Mouse (Mus musculus) MEL (cell line): Measurements from ENCODE around the gene Klre1. TPM values are rescaled to one million over a fixed set of nuclear protein-coding genes. Genes with fewer than 3 reads are reported as not detected.

Source experiments
- DNase-seq: peaks from one replicate; pipeline ENCODE4 v3.0.0; 2011; ENCODE audit warnings: low read depth, low spot score
- H3K27ac ChIP-seq: 2 replicates; pipeline ENCODE4 v1.5.1; 2012; ENCODE audit warnings: low read depth, mild to moderate bottlenecking, control low read depth, low read length, moderate library complexity; ENCODE audit not compliant: control insufficient read depth
- H3K27me3 ChIP-seq, 2 experiments: fragments of 150-350 bp in 1 of 2; sonication (generic) in 1 of 2; 2 replicates each; pipeline ENCODE4 v1.6.1; 2012; ENCODE audit warnings: low read length in 2 of 2, mild to moderate bottlenecking in 2 of 2, improper control_type of control experiment in 1 of 2, moderate library complexity in 1 of 2; ENCODE audit not compliant: insufficient read depth in 2 of 2, control insufficient read depth in 1 of 2
- H3K36me3 ChIP-seq, 2 experiments: 2 replicates each; pipeline ENCODE4 v1.6.1; 2012 to 2014; ENCODE audit warnings: low read length in 2 of 2, improper control_type of control experiment in 1 of 2, inconsistent platforms in 1 of 2, mild to moderate bottlenecking in 1 of 2; ENCODE audit not compliant: insufficient read depth in 2 of 2, control insufficient read depth in 1 of 2
- H3K4me1 ChIP-seq, 2 experiments: fragments of 150-350 bp in 1 of 2; sonication (generic) in 1 of 2; 2 replicates each; pipeline ENCODE4 v1.6.1; 2012; ENCODE audit warnings: low read length in 2 of 2, improper control_type of control experiment in 1 of 2, mild to moderate bottlenecking in 1 of 2; ENCODE audit not compliant: insufficient read depth in 2 of 2, control insufficient read depth in 1 of 2
- H3K4me3 ChIP-seq, 2 experiments: fragments of 150-350 bp in 1 of 2; sonication (generic) in 1 of 2; 2 replicates each; pipeline ENCODE4 v1.5.1; 2012; ENCODE audit warnings: low read depth in 2 of 2, low read length in 2 of 2, mild to moderate bottlenecking in 2 of 2, moderate library complexity in 2 of 2, control low read depth in 1 of 2, improper control_type of control experiment in 1 of 2; ENCODE audit not compliant: control insufficient read depth in 1 of 2, insufficient read depth in 1 of 2
- H3K79me2 ChIP-seq: 2 replicates; pipeline ENCODE4 v1.6.1; 2012; ENCODE audit warnings: mild to moderate bottlenecking, low read length, moderate library complexity; ENCODE audit not compliant: control insufficient read depth, poor library complexity, insufficient read depth
- H3K9ac ChIP-seq: 2 replicates; pipeline ENCODE4 v1.6.1; 2012; ENCODE audit warnings: low read depth, mild to moderate bottlenecking, control low read depth, low read length, moderate library complexity; ENCODE audit not compliant: control insufficient read depth, poor library complexity, severe bottlenecking
- H3K9me3 ChIP-seq: fragments of 150-350 bp; sonication (generic); replicated peaks from 2 replicates; pipeline ENCODE4 v1.6.1; 2012; ENCODE audit warnings: mild to moderate bottlenecking, low read length, improper control_type of control experiment, moderate library complexity; ENCODE audit not compliant: insufficient read depth
- BHLHE40 ChIP-seq: IDR thresholded peaks from 2 replicates; pipeline ENCODE4 v1.6.1; 2012; ENCODE audit warnings: low read depth, mild to moderate bottlenecking, inconsistent platforms, low read length, improper control_type of control experiment, borderline replicate concordance
- E2F4 ChIP-seq: IDR thresholded peaks from 2 replicates; pipeline ENCODE4 v1.6.1; 2011; ENCODE audit warnings: low read depth, low read length, improper control_type of control experiment, borderline replicate concordance
- ELF1 ChIP-seq: IDR thresholded peaks from 2 replicates; pipeline ENCODE4 v1.6.1; 2014; ENCODE audit warnings: low read depth, mild to moderate bottlenecking, inconsistent platforms, low read length, improper control_type of control experiment, moderate library complexity
- ETS1 ChIP-seq: IDR thresholded peaks from 2 replicates; pipeline ENCODE4 v1.6.1; 2012; ENCODE audit warnings: low read depth, mild to moderate bottlenecking, inconsistent platforms, low read length, improper control_type of control experiment, moderate library complexity
- GABPA ChIP-seq: IDR thresholded peaks from 2 replicates; pipeline ENCODE4 v1.6.1; 2012; ENCODE audit warnings: low read depth, mild to moderate bottlenecking, inconsistent platforms, low read length, improper control_type of control experiment, moderate library complexity
- GATA1 ChIP-seq: IDR thresholded peaks from 2 replicates; pipeline ENCODE4 v1.6.1; 2011; ENCODE audit warnings: low read depth, low read length, improper control_type of control experiment
- JUND ChIP-seq: IDR thresholded peaks from 2 replicates; pipeline ENCODE4 v1.6.1; 2011; ENCODE audit warnings: low read depth, mild to moderate bottlenecking, improper control_type of control experiment, low read length
- MAFK ChIP-seq: IDR thresholded peaks from 2 replicates; pipeline ENCODE4 v1.6.1; 2011; ENCODE audit warnings: low read depth, mild to moderate bottlenecking, low read length, improper control_type of control experiment, borderline replicate concordance
- MAZ ChIP-seq: IDR thresholded peaks from 2 replicates; pipeline ENCODE4 v1.6.1; 2012; ENCODE audit warnings: low read depth, mild to moderate bottlenecking, inconsistent platforms, low read length, improper control_type of control experiment
- MYB ChIP-seq: IDR thresholded peaks from 2 replicates; pipeline ENCODE4 v1.6.1; 2011; ENCODE audit warnings: mild to moderate bottlenecking, low read depth, low read length, improper control_type of control experiment
- MYC ChIP-seq: IDR thresholded peaks from 2 replicates; pipeline ENCODE4 v1.6.1; 2011; ENCODE audit warnings: low read depth, mild to moderate bottlenecking, low read length, improper control_type of control experiment, moderate library complexity
- NELFE ChIP-seq: IDR thresholded peaks from 2 replicates; pipeline ENCODE4 v1.6.1; 2011; ENCODE audit warnings: low read depth, low read length, improper control_type of control experiment
- POLR2A ChIP-seq, 2 experiments: IDR thresholded peaks; 2 replicates each; pipeline ENCODE4 v1.6.1; 2011 to 2012; ENCODE audit warnings: low read length in 2 of 2, mild to moderate bottlenecking in 2 of 2, control low read depth in 1 of 2, improper control_type of control experiment in 1 of 2, low read depth in 1 of 2, moderate library complexity in 1 of 2; ENCODE audit not compliant: control insufficient read depth in 1 of 2, insufficient read depth in 1 of 2, poor library complexity in 1 of 2
- POLR2AphosphoS5 ChIP-seq: IDR thresholded peaks from 2 replicates; pipeline ENCODE4 v1.6.1; 2012; ENCODE audit warnings: low read depth, borderline replicate concordance, mild to moderate bottlenecking, inconsistent platforms, low read length, moderate library complexity, mixed read lengths
- RCOR1 ChIP-seq: IDR thresholded peaks from 2 replicates; pipeline ENCODE4 v1.6.1; 2012; ENCODE audit warnings: low read depth, mild to moderate bottlenecking, inconsistent platforms, low read length, improper control_type of control experiment
- SIN3A ChIP-seq: IDR thresholded peaks from 2 replicates; pipeline ENCODE4 v1.6.1; 2012; ENCODE audit warnings: low read length, improper control_type of control experiment, inconsistent platforms
- UBTF ChIP-seq: IDR thresholded peaks from 2 replicates; pipeline ENCODE4 v1.6.1; 2012; ENCODE audit warnings: low read depth, mild to moderate bottlenecking, inconsistent platforms, low read length, improper control_type of control experiment, moderate library complexity, borderline replicate concordance; ENCODE audit not compliant: insufficient read depth
- USF2 ChIP-seq, 2 experiments: IDR thresholded peaks; 2 replicates each; pipeline ENCODE4 v1.6.1; 2011 to 2012; ENCODE audit warnings: improper control_type of control experiment in 2 of 2, low read length in 2 of 2, borderline replicate concordance in 1 of 2, inconsistent platforms in 1 of 2, low read depth in 1 of 2, mild to moderate bottlenecking in 1 of 2; ENCODE audit not compliant: insufficient read depth in 1 of 2
- ZMIZ1 ChIP-seq: IDR thresholded peaks from 2 replicates; pipeline ENCODE4 v1.6.1; 2012; ENCODE audit warnings: low read depth, mild to moderate bottlenecking, inconsistent platforms, low read length, improper control_type of control experiment, moderate library complexity
- ZNF384 ChIP-seq: IDR thresholded peaks from 2 replicates; pipeline ENCODE4 v1.6.1; 2012; ENCODE audit warnings: low read depth, mild to moderate bottlenecking, inconsistent platforms, low read length, improper control_type of control experiment
- polyA plus RNA-seq, 2 experiments: library from polyadenylated mRNA; stranded (reverse) in 1 of 2; unstranded in 1 of 2; fragments of >175 nt in 1 of 2; fragments of >200 nt in 1 of 2; gene quantifications; 2 replicates each; pipeline versions ENCODE4 v1.2.1 to v1.2.4; 2012; ENCODE audit warnings: low replicate concordance in 2 of 2, low read depth in 1 of 2; ENCODE audit not compliant: insufficient read length in 2 of 2, insufficient read depth in 1 of 2, missing spikeins in 1 of 2
- total RNA-seq: library from RNA; depleted of rRNA; stranded (reverse); fragments of 300-350 nt; gene quantifications from 2 replicates; pipeline ENCODE4 v1.2.3, GENCODE M21; 2012

The Klre1 gene
- total and polyA plus RNA-seq, 3 experiments: not detected

GRCm38 (mm10) chr6:129541931-129542330 lies 35.8 kb upstream of the Klre1 start:
- TF ChIP-seq MAZ: no peak
- TF ChIP-seq POLR2A (IDR thresholded peaks at IDR 0.05; ENCODE audit: control insufficient read depth in 1 of 2, insufficient read depth in 1 of 2, low read depth in 1 of 2, low read length in 2 of 2, poor library complexity in 1 of 2): no peak
- TF ChIP-seq USF2 (IDR thresholded peaks at IDR 0.05; ENCODE audit: borderline replicate concordance in 1 of 2, insufficient read depth in 1 of 2, low read depth in 1 of 2, low read length in 2 of 2): no peak
- TF ChIP-seq GATA1: no peak
- no peak for TF ChIP-seq SIN3A
- no peak for TF ChIP-seq UBTF
- no peak for TF ChIP-seq RCOR1
- no peak for TF ChIP-seq ZMIZ1
- TF ChIP-seq MYB: no peak
- no peak for TF ChIP-seq ZNF384
- TF ChIP-seq MYC: no peak
- TF ChIP-seq ELF1: no peak
- no peak for TF ChIP-seq E2F4
- no peak for TF ChIP-seq POLR2AphosphoS5
- no peak for TF ChIP-seq BHLHE40
- no peak for TF ChIP-seq MAFK
- TF ChIP-seq NELFE: no peak
- no peak for TF ChIP-seq JUND
- no peak for DNase-seq
- Histone ChIP-seq H3K27me3 (no peaks in the 10 kb centered on the region), H3K27ac (no peak overlapping the region), H3K36me3 (peaks cover 0 to 14% of the 10 kb centered on the region in 2 experiments; a peak in 2 of 4 replicates), H3K4me3 (no peak overlapping the region), H3K9me3 (no peaks in the 10 kb centered on the region), H3K9ac (no peak overlapping the region), H3K79me2 (no peaks in the 10 kb centered on the region), H3K4me1 (no peaks in the 10 kb centered on the region)

DNA sequence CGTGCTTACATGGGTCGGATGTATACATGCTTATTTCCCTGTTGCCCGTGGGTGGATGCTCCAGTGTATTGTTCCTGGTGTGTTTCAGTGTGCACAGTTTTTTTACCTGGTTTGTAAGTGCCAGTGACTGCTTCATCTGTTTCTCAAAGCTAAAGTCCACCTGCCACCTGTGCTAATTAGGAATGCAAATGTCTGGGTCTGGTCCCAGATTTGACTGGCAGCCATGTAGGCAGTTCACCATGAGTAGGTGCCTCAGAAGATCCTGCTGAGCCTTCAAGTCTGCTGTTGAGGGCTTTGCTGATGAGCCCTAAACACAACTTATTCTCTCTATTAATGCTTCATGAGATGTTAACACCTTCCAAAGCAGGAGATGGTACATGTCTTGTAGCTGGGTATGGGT lies 35.2 kb upstream of the Klre1 start:
- no peak for DNase-seq
- Histone ChIP-seq H3K4me3 (no peak overlapping the region), H3K27ac (no peak overlapping the region), H3K79me2 (no peaks in the 10 kb centered on the region), H3K27me3 (no peaks in the 10 kb centered on the region), H3K9ac (no peak overlapping the region), H3K9me3 (no peaks in the 10 kb centered on the region), H3K4me1 (no peaks in the 10 kb centered on the region), H3K36me3 (peaks cover 0 to 14% of the 10 kb centered on the region in 2 experiments; a peak in 2 of 4 replicates)
- TF ChIP-seq MYB (no peak), USF2 (IDR thresholded peaks at IDR 0.05; ENCODE audit: borderline replicate concordance in 1 of 2, insufficient read depth in 1 of 2, low read depth in 1 of 2, low read length in 2 of 2) (no peak), ETS1 (no peak), MAZ (no peak), SIN3A (no peak), GABPA (no peak)
